Mouse (Mus musculus) neural tube, embryonic 10.5 days (tissue): ENCODE data around the gene Atp6v0b.

ENCODE experiments used
- DNase-seq: peaks from one replicate; pipeline ENCODE4 v3.0.0-alpha.2; 2017; ENCODE audit warnings: low spot score; ENCODE audit errors: extremely low spot score

The Atp6v0b gene

DNA sequence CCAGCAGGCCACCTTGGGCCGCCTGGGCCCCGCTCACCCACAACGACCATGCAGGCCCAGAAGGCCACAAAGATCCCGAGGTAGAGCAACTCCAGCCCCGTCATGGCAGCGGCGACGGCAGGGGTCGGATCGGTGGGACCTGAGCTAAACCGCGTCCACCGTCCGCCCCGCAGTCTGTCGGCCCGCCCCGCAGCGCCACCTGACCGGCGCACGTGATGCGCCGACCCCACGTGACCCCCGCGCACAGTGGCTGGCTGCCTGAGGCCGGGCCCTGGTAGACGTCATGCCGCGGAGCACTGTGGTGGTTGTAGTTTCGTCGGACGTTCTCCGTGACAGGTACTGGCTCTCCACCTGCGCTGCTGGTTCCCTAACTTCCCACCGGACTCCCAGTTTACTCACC lies at the start of gene Atp6v0b:
TSS of gene Atp6v0b (minus strand) at position 201 of the 400 bp plus-strand sequence.
- peak; percentile 94 for DNase-seq

DNA sequence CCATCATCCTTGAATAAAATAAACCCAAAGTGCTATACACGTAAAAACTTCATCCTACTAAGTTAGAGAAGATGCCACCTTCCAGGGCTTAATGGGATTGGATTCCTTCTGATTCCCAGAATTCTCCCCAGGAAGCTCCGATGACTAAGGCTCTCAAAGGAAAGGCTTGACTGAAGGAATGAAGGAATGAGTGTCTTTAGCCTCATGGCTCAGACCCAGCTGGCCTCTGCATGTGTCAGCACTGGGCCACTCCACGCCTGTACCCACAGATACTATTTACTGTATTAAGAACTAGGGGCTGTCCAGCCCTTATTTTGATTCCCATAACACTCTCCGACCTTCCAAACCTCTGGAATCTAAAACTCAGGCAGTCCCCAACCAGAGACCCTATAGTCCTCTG lies 46.9 kb upstream of the Atp6v0b start:
- no peak for DNase-seq

DNA sequence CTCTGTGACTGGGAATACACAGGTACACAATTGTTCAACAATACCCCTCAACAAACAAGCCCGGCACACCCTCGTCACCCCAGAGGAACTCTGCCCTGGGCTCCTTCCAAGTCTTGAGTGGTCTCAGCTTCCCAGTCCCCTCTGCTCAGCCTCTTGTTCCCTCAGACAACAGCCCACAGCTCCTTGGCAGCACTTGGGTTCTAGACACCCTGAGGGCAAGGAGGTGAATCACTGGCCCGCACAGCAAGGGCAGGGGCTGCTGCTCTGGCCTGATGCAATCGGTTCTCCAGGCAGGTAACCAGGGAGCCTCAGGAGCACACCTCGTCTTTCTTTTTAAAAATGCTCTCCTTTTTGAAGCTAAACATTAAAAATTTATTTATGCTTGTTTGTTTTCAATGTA lies 46.1 kb upstream of the Atp6v0b start:
- no peak for DNase-seq

DNA sequence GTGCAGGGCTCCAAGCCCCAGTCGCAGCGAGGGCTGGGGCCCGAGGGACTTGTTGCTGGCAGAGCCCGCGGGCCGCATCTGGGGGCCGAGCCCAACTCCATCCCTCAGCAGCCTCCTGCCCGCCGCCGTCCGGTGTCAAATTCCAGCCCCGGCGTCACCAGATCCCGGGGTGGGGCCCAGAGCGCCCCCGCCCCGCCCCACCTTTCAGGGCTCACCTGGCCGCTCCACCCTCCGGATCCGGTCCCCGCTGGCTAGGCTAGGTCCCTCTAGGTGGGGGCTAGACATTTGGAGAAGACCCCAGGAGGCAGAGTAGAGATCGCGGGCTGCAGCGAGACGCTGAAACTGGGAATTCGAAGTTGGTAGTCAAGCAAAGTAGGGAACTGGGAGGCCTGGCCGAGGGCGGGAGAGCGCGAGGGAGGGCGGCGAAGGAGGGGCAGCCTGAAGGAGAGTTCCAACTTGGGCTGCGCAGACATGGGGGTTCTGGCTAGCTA lies 42.3 kb upstream of the Atp6v0b start, which contains the start of gene Artn:
TSS of gene Artn (minus strand) at position 373 of the 491 bp plus-strand sequence.
- peak; percentile 72 for DNase-seq

GRCm38 (mm10) chr4:117928699-117929241 lies 41.6 kb upstream of the Atp6v0b start:
- no peak for DNase-seq

DNA sequence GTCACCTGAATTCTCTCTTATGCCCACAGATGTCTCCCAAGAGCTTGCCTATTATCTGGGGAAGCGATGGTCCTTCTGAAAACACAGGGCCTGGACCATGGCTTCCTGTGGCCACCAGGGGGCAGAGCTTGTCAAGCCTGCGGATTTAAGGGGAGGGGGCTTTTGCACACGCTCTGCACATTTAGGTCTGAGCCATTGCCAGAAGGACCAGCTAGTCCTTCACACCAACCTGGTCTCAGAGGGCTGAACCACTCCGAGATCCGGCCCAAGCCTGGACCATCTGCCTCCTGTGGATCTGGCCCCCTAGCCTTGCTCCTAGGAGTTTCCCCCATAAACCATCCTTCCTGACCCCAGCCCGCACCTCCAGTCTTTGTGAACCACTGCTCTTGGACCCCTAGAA lies 41.1 kb upstream of the Atp6v0b start:
- DNase-seq: peak; percentile 85

- DNase-seq: peak; percentile 60
Measured at GRCm38 (mm10) chr4:117926545-117927482, 39.7 kb upstream of the Atp6v0b start.

GRCm38 (mm10) chr4:117924916-117925315 lies 37.8 kb upstream of the Atp6v0b start:
- DNase-seq: no peak

- DNase-seq: no peak
Measured at GRCm38 (mm10) chr4:117923450-117923849, 36.3 kb upstream of the Atp6v0b start.

DNA sequence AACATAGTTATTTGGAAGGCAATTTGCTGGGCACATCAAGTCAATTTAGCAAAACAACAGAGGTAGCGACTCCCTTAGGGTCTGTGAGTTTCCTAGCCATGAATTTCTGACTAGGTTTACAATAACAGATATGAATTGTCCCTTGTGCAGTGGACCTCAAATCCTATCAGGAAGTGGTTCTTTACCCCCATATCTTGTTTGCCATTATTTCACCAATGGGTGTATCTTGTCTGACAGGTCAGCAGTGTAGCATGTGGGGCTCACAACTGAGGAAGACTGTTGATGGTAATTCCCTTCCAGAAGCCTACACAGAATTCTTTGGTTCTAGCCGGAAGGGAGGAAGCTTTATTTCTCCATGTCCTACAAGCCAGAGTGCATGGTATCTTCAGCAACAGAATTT lies 34.2 kb upstream of the Atp6v0b start:
- no peak for DNase-seq

DNA sequence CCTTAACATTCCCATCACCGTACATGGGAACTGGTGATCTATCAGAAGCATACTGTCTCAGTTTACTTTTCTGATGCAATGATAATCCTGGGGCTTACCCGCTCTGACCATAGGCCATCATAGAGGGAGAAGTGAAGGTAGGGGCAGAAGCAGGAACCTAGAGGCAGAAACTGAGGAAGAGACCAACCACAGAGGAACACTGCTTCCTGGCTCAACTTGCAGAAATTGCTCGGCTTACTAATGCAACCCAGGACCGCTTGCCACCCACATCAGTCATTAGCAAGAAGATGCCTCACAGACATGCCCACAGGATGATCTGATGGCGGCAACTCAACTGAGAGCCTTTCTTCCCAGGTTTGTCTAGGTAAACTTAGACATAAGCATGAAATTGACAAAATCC lies 31.6 kb upstream of the Atp6v0b start:
- no peak for DNase-seq

DNA sequence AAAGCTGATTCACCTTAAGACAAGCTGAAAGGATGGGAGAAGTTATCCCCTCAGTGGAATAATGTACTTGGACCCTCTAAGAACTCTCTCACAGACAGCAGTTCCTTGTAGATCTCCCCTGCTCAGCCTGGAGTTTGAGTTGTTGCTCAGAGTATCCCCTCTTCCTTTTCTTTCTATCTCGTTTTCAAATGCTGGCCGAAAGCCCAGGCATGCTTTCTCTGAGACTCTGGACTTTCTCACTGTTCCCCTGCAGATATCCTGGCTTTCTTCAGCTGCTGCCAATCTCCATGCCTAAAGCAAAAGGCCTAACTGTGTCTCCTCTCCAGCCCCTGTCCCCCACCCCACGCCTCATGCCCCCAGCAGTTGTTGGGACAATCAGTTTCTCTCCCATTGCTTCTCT lies 31.1 kb upstream of the Atp6v0b start:
- DNase-seq: no peak

DNA sequence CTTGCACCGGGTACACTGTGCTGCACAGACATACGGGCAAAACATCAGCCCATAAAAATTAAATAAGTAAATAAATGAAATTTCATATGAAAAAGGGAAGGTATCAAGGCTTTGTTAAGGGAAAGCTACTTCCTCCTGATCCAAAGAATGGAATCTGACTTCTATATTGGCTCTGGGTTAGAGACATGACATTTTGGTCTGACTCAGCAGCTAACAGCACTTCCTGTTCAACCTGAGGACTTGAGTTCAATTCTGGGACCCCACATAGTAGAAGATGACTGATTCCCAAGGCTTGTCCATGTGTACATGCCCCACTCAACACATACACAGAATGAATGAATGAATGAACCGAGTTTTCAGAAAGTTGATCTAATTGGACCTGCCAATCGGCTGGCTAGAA lies 30.7 kb upstream of the Atp6v0b start:
- DNase-seq: no peak

GRCm38 (mm10) chr4:117917402-117917801 lies 30.3 kb upstream of the Atp6v0b start:
- DNase-seq: no peak

- DNase-seq: no peak
Measured at GRCm38 (mm10) chr4:117916386-117916785, 29.3 kb upstream of the Atp6v0b start.

GRCm38 (mm10) chr4:117915489-117916105 lies 28.5 kb upstream of the Atp6v0b start:
- DNase-seq: peak; percentile 31

DNA sequence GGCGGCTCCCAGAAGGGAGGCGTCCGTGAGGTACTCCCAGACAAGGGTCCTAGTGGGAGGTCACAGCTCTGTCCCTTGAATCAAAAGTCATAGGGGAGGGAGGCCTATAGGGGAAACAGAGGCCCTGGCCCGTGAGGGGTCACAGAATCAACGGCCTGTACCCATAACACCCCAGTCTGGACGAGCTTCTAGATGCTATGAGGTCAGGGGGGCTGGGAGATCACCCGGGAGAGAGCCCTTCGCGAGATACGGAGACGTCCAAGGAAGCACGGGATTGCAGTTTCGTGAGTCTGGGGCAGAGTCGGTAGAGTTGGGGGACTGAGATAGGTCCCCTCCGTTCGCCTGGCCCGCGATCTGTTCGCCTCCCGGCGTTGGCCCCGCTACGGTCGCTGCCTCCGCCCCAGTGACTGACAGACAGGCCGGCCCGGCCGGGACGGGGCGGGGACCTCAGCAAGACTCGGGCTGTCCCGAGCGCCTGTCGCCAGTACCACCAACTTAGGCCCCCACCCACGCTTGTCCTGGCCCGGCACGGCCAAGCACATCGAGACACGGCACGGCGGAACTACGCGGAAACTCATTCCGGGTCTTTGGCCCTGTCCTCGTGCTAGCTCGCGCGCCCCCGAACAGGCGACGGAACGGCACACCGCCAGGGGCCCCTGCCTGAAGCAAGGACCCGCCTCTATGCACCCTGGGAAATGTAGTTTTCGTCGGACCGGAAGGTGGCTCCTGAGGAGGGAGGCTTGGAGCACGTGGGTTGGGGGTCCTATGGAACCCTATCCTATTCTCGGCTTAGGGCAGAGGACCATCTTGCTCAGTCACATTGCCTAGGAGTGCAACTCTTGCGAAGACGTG lies 27.7 kb upstream of the Atp6v0b start, which contains the start of gene Ipo13:
TSS of gene Ipo13 (minus strand) at position 409 of the 852 bp plus-strand sequence.
- peak; percentile 98 for DNase-seq

- DNase-seq: no peak
Measured at GRCm38 (mm10) chr4:117914031-117914430, 26.9 kb upstream of the Atp6v0b start.

- no peak for DNase-seq
Measured at GRCm38 (mm10) chr4:117913421-117913820, 26.3 kb upstream of the Atp6v0b start.

DNA sequence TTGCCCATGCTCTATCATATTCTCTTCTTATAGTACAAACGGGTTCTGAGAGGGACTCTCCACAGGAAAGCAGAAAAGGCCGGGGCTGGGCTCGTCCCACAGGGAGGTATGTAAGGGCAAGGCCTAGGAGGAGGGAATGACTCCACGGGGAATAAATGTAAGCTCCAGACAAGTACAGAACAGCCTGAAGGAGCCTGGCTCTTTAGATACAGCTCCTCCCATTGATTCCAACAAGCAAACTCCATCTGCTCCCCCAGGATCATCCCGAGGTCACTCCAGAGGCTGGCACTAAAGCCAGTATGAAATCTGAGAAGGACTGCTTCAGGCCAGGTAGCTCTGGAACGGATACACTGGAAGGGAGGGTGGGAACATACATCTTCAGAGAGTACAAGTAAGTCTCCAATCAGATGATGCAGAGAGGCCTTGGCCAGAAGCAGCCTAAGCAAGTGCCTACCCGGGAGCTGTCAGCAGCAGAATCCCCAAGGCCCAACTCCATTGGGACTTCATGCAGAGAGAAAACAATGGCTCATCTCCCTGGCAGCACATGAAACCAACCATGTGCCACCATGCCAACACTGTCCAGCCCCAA lies 25.6 kb upstream of the Atp6v0b start:
- DNase-seq: no peak

GRCm38 (mm10) chr4:117912131-117912561 lies 25.0 kb upstream of the Atp6v0b start:
- no peak for DNase-seq
